Comparison of ENCODE assay signal across 22 mouse cellular contexts in the genomic region with DNA sequence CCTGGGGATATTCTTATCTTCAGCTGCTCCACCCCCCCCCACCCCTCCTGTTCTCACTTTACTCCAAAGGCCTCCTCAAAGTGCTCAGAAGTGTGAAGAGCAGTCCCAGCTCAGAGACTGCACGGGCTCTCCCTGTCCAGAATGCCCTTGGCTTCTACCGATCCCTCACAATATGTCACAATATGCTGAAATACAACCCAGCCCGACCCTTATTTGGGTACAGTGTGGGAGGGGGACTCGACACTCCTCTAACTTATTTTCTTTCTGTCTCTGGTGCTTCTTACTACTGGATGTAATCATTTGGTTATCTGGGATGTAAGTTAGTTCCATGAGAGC.
"Had no signal": no experiment of that assay in that cellular context is flagged by ENCODE, and none has a peak within 500 bp of the region (broad histone marks: within the 10 kb centered on the region; RNA-seq: fewer than 3 reads in every experiment).

No protein-coding gene starts in this region.

- ATAC-seq: hindbrain, postnatal 0 days; intestine, embryonic 16.5 days had no signal

- DNase-seq: gastrocnemius, postnatal 14 days; heart, adult 18-20 months; heart, postnatal 14 days; heart, postnatal 36 days; kidney, adult 11 months; kidney, adult 2 months; kidney, postnatal 25 days; kidney, postnatal 4 days; left cerebral cortex, postnatal 4 days had no signal

- H3K27me3 ChIP-seq: heart, embryonic 15.5 days; hindbrain, embryonic 15.5 days; kidney, embryonic 15.5 days; limb, embryonic 15.5 days had no signal

- H3K4me2 ChIP-seq: heart, embryonic 11.5 days; heart, embryonic 13.5 days; heart, embryonic 15.5 days; hindbrain, embryonic 13.5 days; hindbrain, embryonic 15.5 days; kidney, embryonic 15.5 days; limb, embryonic 13.5 days; limb, embryonic 15.5 days had no signal

- H3K27ac ChIP-seq: heart, embryonic 13.5 days; heart, embryonic 15.5 days; hindbrain, embryonic 13.5 days; hindbrain, embryonic 15.5 days; hindbrain, postnatal 0 days; kidney, embryonic 15.5 days; kidney, postnatal 0 days; layer of hippocampus, adult 2 months; left cerebral cortex, adult 2 months; limb, embryonic 13.5 days; limb, embryonic 15.5 days had no signal

- H3K9ac ChIP-seq: heart, embryonic 13.5 days; heart, embryonic 15.5 days; hindbrain, embryonic 13.5 days; hindbrain, embryonic 15.5 days; kidney, embryonic 15.5 days; limb, embryonic 13.5 days; limb, embryonic 15.5 days had no signal

- H3K9me3 ChIP-seq: hindbrain, embryonic 13.5 days; hindbrain, embryonic 15.5 days; limb, embryonic 15.5 days had no signal

- H3K36me3 ChIP-seq: heart, embryonic 13.5 days; heart, embryonic 15.5 days; hindbrain, embryonic 13.5 days; kidney, embryonic 15.5 days; limb, embryonic 13.5 days; limb, embryonic 15.5 days had no signal

- H3K4me3 ChIP-seq: heart, embryonic 13.5 days; heart, embryonic 15.5 days; hindbrain, embryonic 13.5 days; hindbrain, embryonic 15.5 days; kidney, embryonic 15.5 days; layer of hippocampus, adult 2 months; left cerebral cortex, adult 2 months; limb, embryonic 13.5 days; limb, embryonic 15.5 days had no signal
